Mouse (Mus musculus): Measurements from ENCODE around the gene Mars. TPM values are rescaled to one million over a fixed set of nuclear protein-coding genes. Genes with fewer than 3 reads are reported as not detected.
A peak's percentile ranks its signal among the peaks of the same experiment; 100 is the strongest.

Mars gene
- polyA plus RNA-seq (2015; fragmentation: Nextera tagmentation; extraction: Ambion mirVana) = 105 and 111 TPM in 2 replicates

- H3K4me2 ChIP-seq = peak within 1 kb of the TSS; percentile 65
- ATAC-seq (ENCODE audit: insufficient number of reproducible peaks, low FRiP score, low TSS enrichment, low read depth) = peak; percentile 92
- peaks cover 32% of the 10 kb centered on the region for H3K36me3 ChIP-seq
- under 1% methylated on average over 65 of the region's 65 CpGs for WGBS
- H3K9me3 ChIP-seq = no peaks in the 10 kb centered on the region
- H3K4me3 ChIP-seq = peak within 1 kb of the TSS; percentile 81
- peak within 1 kb of the TSS; percentile 80 for H3K9ac ChIP-seq
- peak within 1 kb of the TSS; percentile 84 for H3K27ac ChIP-seq
- no peaks in the 10 kb centered on the region for H3K27me3 ChIP-seq
- peaks cover 12% of the 10 kb centered on the region for H3K4me1 ChIP-seq
Observed at GRCm38 (mm10) chr10:127311476-127312355, at the start of gene Mars. TSS of gene Mars (minus strand) at chr10:127311786.

GRCm38 (mm10) chr10:127360714-127361113, 49.1 kb upstream of the Mars start:
- no peak for ATAC-seq (ENCODE audit: insufficient number of reproducible peaks, low FRiP score, low TSS enrichment, low read depth)
- WGBS = 76% methylated on average over 3 of the region's 3 CpGs
- H3K9me3 ChIP-seq = no peaks in the 10 kb centered on the region

GRCm38 (mm10) chr10:127355336-127355735, 43.8 kb upstream of the Mars start:
- Histone ChIP-seq H3K4me1 (peaks cover 7% of the 10 kb centered on the region), H3K9me3 (no peaks in the 10 kb centered on the region), H3K4me2 (no peak overlapping the region), H3K9ac (no peak overlapping the region), H3K4me3 (no peak overlapping the region), H3K27me3 (no peaks in the 10 kb centered on the region), H3K27ac (no peak overlapping the region), H3K36me3 (no peaks in the 10 kb centered on the region)
- 74% methylated on average over 10 of the region's 10 CpGs for WGBS
- no peak for ATAC-seq (ENCODE audit: insufficient number of reproducible peaks, low FRiP score, low TSS enrichment, low read depth)

More at GRCm38 (mm10) chr10:127360714-127361113, 49.1 kb upstream of the Mars start:
- Histone ChIP-seq H3K27ac (no peak overlapping the region), H3K4me1 (no peaks in the 10 kb centered on the region), H3K27me3 (no peaks in the 10 kb centered on the region), H3K4me2 (no peak overlapping the region), H3K36me3 (no peaks in the 10 kb centered on the region), H3K4me3 (no peak overlapping the region), H3K9ac (no peak overlapping the region)

- peaks cover 7% of the 10 kb centered on the region for H3K4me1 ChIP-seq
- no peak within 1 kb of the TSS for H3K4me2 ChIP-seq
- no peaks in the 10 kb centered on the region for H3K27me3 ChIP-seq
- 83% methylated on average over 18 of the region's 18 CpGs for WGBS
- H3K4me3 ChIP-seq = no peak within 1 kb of the TSS
- no peak within 1 kb of the TSS for H3K27ac ChIP-seq
- H3K9ac ChIP-seq = no peak within 1 kb of the TSS
- no peak for ATAC-seq (ENCODE audit: insufficient number of reproducible peaks, low FRiP score, low TSS enrichment, low read depth)
- no peaks in the 10 kb centered on the region for H3K9me3 ChIP-seq
- H3K36me3 ChIP-seq = no peaks in the 10 kb centered on the region
Observed at GRCm38 (mm10) chr10:127353909-127354895, 42.6 kb upstream of the Mars start, which contains the start of gene Inhbe. TSS of gene Inhbe (minus strand) at chr10:127354411.

- H3K9me3 ChIP-seq = no peaks in the 10 kb centered on the region
- no peak overlapping the region for H3K4me3 ChIP-seq
- 89% methylated on average over 11 of the region's 11 CpGs for WGBS
- no peak overlapping the region for H3K27ac ChIP-seq
- no peaks in the 10 kb centered on the region for H3K36me3 ChIP-seq
- H3K9ac ChIP-seq = no peak overlapping the region
- no peak for ATAC-seq (ENCODE audit: insufficient number of reproducible peaks, low FRiP score, low TSS enrichment, low read depth)
- no peaks in the 10 kb centered on the region for H3K27me3 ChIP-seq
- H3K4me1 ChIP-seq = peaks cover 7% of the 10 kb centered on the region
- H3K4me2 ChIP-seq = no peak overlapping the region
Observed at GRCm38 (mm10) chr10:127352766-127353165, 41.2 kb upstream of the Mars start.

- ATAC-seq (ENCODE audit: insufficient number of reproducible peaks, low FRiP score, low TSS enrichment, low read depth) = no peak
- Histone ChIP-seq H3K4me3 (no peak overlapping the region), H3K4me2 (no peak overlapping the region), H3K27me3 (no peaks in the 10 kb centered on the region), H3K36me3 (no peaks in the 10 kb centered on the region), H3K4me1 (peaks cover 7% of the 10 kb centered on the region), H3K9me3 (no peaks in the 10 kb centered on the region), H3K9ac (no peak overlapping the region), H3K27ac (no peak overlapping the region)
- 64% methylated on average over 9 of the region's 9 CpGs for WGBS
Observed at GRCm38 (mm10) chr10:127352187-127352586, 40.6 kb upstream of the Mars start.

GRCm38 (mm10) chr10:127351719-127352118, 40.1 kb upstream of the Mars start:
- WGBS = 61% methylated on average over 8 of the region's 8 CpGs
- no peaks in the 10 kb centered on the region for H3K36me3 ChIP-seq
- H3K27ac ChIP-seq = no peak overlapping the region
- peaks cover 7% of the 10 kb centered on the region for H3K4me1 ChIP-seq
- no peaks in the 10 kb centered on the region for H3K27me3 ChIP-seq
- no peak overlapping the region for H3K4me2 ChIP-seq
- no peaks in the 10 kb centered on the region for H3K9me3 ChIP-seq
- H3K9ac ChIP-seq = no peak overlapping the region
- no peak overlapping the region for H3K4me3 ChIP-seq
- no peak for ATAC-seq (ENCODE audit: insufficient number of reproducible peaks, low FRiP score, low TSS enrichment, low read depth)

GRCm38 (mm10) chr10:127351285-127351595, 39.7 kb upstream of the Mars start:
- no peak overlapping the region for H3K9ac ChIP-seq
- H3K27me3 ChIP-seq = no peaks in the 10 kb centered on the region
- H3K4me1 ChIP-seq = peaks cover 7% of the 10 kb centered on the region
- H3K9me3 ChIP-seq = no peaks in the 10 kb centered on the region
- no peak overlapping the region for H3K27ac ChIP-seq
- peak overlapping the region; percentile 48 for H3K4me2 ChIP-seq
- H3K4me3 ChIP-seq = no peak overlapping the region
- no peak for ATAC-seq (ENCODE audit: insufficient number of reproducible peaks, low FRiP score, low TSS enrichment, low read depth)
- H3K36me3 ChIP-seq = no peaks in the 10 kb centered on the region
- 83% methylated on average over 8 of the region's 8 CpGs for WGBS

- Histone ChIP-seq H3K27ac (no peak overlapping the region), H3K4me2 (peak overlapping the region; percentile 48)
- ATAC-seq (ENCODE audit: insufficient number of reproducible peaks, low FRiP score, low TSS enrichment, low read depth) = peak; percentile 55
Observed at GRCm38 (mm10) chr10:127350594-127351284, 39.2 kb upstream of the Mars start.

GRCm38 (mm10) chr10:127349810-127350209, 38.2 kb upstream of the Mars start:
- 77% methylated on average over 8 of the region's 8 CpGs for whole genome bisulfite sequencing
- Histone ChIP-seq H3K27me3 (no peaks in the 10 kb centered on the region), H3K4me3 (no peak overlapping the region), H3K9me3 (no peaks in the 10 kb centered on the region), H3K36me3 (no peaks in the 10 kb centered on the region), H3K9ac (no peak overlapping the region), H3K4me2 (no peak overlapping the region), H3K4me1 (peaks cover 7% of the 10 kb centered on the region), H3K27ac (no peak overlapping the region)
- ATAC-seq (ENCODE audit: insufficient number of reproducible peaks, low FRiP score, low TSS enrichment, low read depth) = no peak

More at GRCm38 (mm10) chr10:127350594-127351284, 39.2 kb upstream of the Mars start:
- H3K9ac ChIP-seq = no peak overlapping the region
- H3K4me3 ChIP-seq = peak overlapping the region; percentile 25
- no peaks in the 10 kb centered on the region for H3K27me3 ChIP-seq
- no peaks in the 10 kb centered on the region for H3K9me3 ChIP-seq
- peaks cover 7% of the 10 kb centered on the region for H3K4me1 ChIP-seq
- 13% methylated on average over 24 of the region's 24 CpGs for WGBS
- no peaks in the 10 kb centered on the region for H3K36me3 ChIP-seq

- no peaks in the 10 kb centered on the region for H3K9me3 ChIP-seq
- H3K36me3 ChIP-seq = no peaks in the 10 kb centered on the region
- no peak overlapping the region for H3K4me3 ChIP-seq
- 60% methylated on average over 4 of the region's 4 CpGs for WGBS
- H3K27me3 ChIP-seq = no peaks in the 10 kb centered on the region
- H3K4me1 ChIP-seq = peaks cover 7% of the 10 kb centered on the region
- no peak for ATAC-seq (ENCODE audit: insufficient number of reproducible peaks, low FRiP score, low TSS enrichment, low read depth)
- H3K4me2 ChIP-seq = no peak overlapping the region
- H3K9ac ChIP-seq = no peak overlapping the region
- no peak overlapping the region for H3K27ac ChIP-seq
Observed at GRCm38 (mm10) chr10:127348957-127349356, 37.4 kb upstream of the Mars start.
